ENCODE assay signal across 15 mouse cellular contexts in genomic region chr17:66564213-66564612, GRCm38 (mm10). TPM values are rescaled to one million over a fixed set of nuclear protein-coding genes. Genes with fewer than 3 reads are reported as not detected.
A peak's percentile ranks its signal among the peaks of the same experiment; 100 is the strongest.
DNase-seq lines count a peak whose midpoint lies in the region; ATAC-seq and TF ChIP-seq lines count a peak whose summit lies in the region.
"Had no signal": no experiment of that assay in that cellular context is flagged by ENCODE, and none has a peak within 500 bp of the region (broad histone marks: within the 10 kb centered on the region; RNA-seq: fewer than 3 reads in every experiment).

No protein-coding gene starts in this region.

- H3K4me2 ChIP-seq in heart, embryonic 12.5 days: no peak overlapping the region
- H3K4me2 ChIP-seq in limb, embryonic 14.5 days (replicated peaks; ENCODE audit: low read depth, low read length, severe bottlenecking): no peak overlapping the region
- H3K4me2 ChIP-seq: limb, embryonic 12.5 days; midbrain, embryonic 15.5 days had no signal

- peak; percentile 55; the same call in 1 of the 2 replicates for ATAC-seq in heart, embryonic 12.5 days (ENCODE audit: insufficient number of reproducible peaks, low FRiP score)
- ATAC-seq in limb, embryonic 14.5 days (ENCODE audit: low FRiP score, low read depth): peak; percentile 44; the same call in 1 of the 2 replicates
- no peak for ATAC-seq in monocyte, adult 5-6 weeks (replicated peaks; ENCODE audit: insufficient number of reproducible peaks, low FRiP score, low TSS enrichment, poor library complexity, severe bottlenecking)
- ATAC-seq: midbrain, embryonic 15.5 days had no signal

- TF ChIP-seq POLR2A in limb, embryonic 14.5 days (IDR thresholded peaks at IDR 0.05; ENCODE audit: borderline replicate concordance, extremely low read depth, insufficient read depth, insufficient read length): no peak

- H3K36me3 ChIP-seq in heart, embryonic 12.5 days: no peaks in the 10 kb centered on the region
- H3K36me3 ChIP-seq in limb, embryonic 14.5 days (ENCODE audit: control insufficient read depth, insufficient read depth, low read length): no peaks in the 10 kb centered on the region
- no peaks in the 10 kb centered on the region for H3K36me3 ChIP-seq in limb, embryonic 10.5 days
- H3K36me3 ChIP-seq: limb, embryonic 12.5 days; midbrain, embryonic 15.5 days had no signal

- 55% methylated on average over 7 of the region's 7 CpGs for WGBS in heart, embryonic 12.5 days
- WGBS in limb, embryonic 14.5 days: 58% methylated on average over 7 of the region's 7 CpGs
- WGBS in limb, embryonic 10.5 days: 72% methylated on average over 7 of the region's 7 CpGs

- H3K27ac ChIP-seq in heart, embryonic 12.5 days (ENCODE audit: poor library complexity, severe bottlenecking): no peak overlapping the region
- no peak overlapping the region for H3K27ac ChIP-seq in limb, embryonic 14.5 days (replicated peaks; ENCODE audit: low read depth, low read length)
- H3K27ac ChIP-seq in limb, embryonic 10.5 days: no peak overlapping the region; the same call in 1 of the 2 replicates
- H3K27ac ChIP-seq: limb, embryonic 12.5 days; midbrain, embryonic 15.5 days had no signal

- H3K4me1 ChIP-seq in heart, embryonic 12.5 days (replicated peaks): no peaks in the 10 kb centered on the region
- H3K4me1 ChIP-seq in limb, embryonic 14.5 days (ENCODE audit: control insufficient read depth, insufficient read depth, low read length): no peaks in the 10 kb centered on the region
- H3K4me1 ChIP-seq in limb, embryonic 10.5 days: no peaks in the 10 kb centered on the region
- H3K4me1 ChIP-seq: midbrain, embryonic 15.5 days had no signal

- H3K9me3 ChIP-seq in heart, embryonic 12.5 days (replicated peaks): peaks cover 14% of the 10 kb centered on the region
- no peaks in the 10 kb centered on the region for H3K9me3 ChIP-seq in limb, embryonic 14.5 days (ENCODE audit: control insufficient read depth, low read length)
- no peaks in the 10 kb centered on the region for H3K9me3 ChIP-seq in limb, embryonic 10.5 days (replicated peaks)
- H3K9me3 ChIP-seq: midbrain, embryonic 15.5 days had no signal

- no peak overlapping the region for H3K9ac ChIP-seq in heart, embryonic 12.5 days
- no peak overlapping the region for H3K9ac ChIP-seq in limb, embryonic 14.5 days (ENCODE audit: low read depth, low read length, severe bottlenecking)
- H3K9ac ChIP-seq: limb, embryonic 12.5 days; midbrain, embryonic 15.5 days had no signal

- H3K4me3 ChIP-seq in heart, embryonic 12.5 days: no peak overlapping the region
- H3K4me3 ChIP-seq in limb, embryonic 14.5 days (replicated peaks; ENCODE audit: low read length): no peak overlapping the region
- no peak overlapping the region for H3K4me3 ChIP-seq in limb, embryonic 10.5 days
- H3K4me3 ChIP-seq: limb, embryonic 12.5 days; midbrain, embryonic 15.5 days had no signal

- no peak for DNase-seq in heart, adult 18-20 months
- DNase-seq in limb, embryonic 14.5 days (ENCODE audit: low spot score): no peak
- DNase-seq in limb, embryonic 10.5 days (ENCODE audit: low spot score): no peak
- DNase-seq in heart, postnatal 4 days: peak; percentile 46
- DNase-seq in right cerebral cortex, adult 2 months (ENCODE audit: low spot score in 2 of 2): peak; percentile 22 to 29
- DNase-seq in spleen, postnatal 36 days (ENCODE audit: low spot score in 2 of 2): no peak
- DNase-seq: spleen, adult 18-20 months had no signal

- H3K27me3 ChIP-seq in heart, embryonic 12.5 days (replicated peaks): no peaks in the 10 kb centered on the region
- H3K27me3 ChIP-seq in limb, embryonic 14.5 days (ENCODE audit: control insufficient read depth, insufficient read depth, low read length): no peaks in the 10 kb centered on the region
- no peaks in the 10 kb centered on the region for H3K27me3 ChIP-seq in limb, embryonic 10.5 days (ENCODE audit: low read depth, poor library complexity, severe bottlenecking)
- H3K27me3 ChIP-seq: CH12.LX; limb, embryonic 12.5 days; midbrain, embryonic 15.5 days had no signal

RNA-seq across cellular contexts. Expression of gene Themis3, which starts 30.2 kb away (rescaled TPM):
- polyA plus RNA-seq in heart, embryonic 12.5 days (2016; fragmentation: Nextera tagmentation; extraction: Ambion mirVana): not detected in 2 replicates
- total RNA-seq in heart, adult 18-20 months (2021): not detected
- polyA plus RNA-seq in limb, embryonic 14.5 days (2012; rRNA removed): 0.09 and 0.14 TPM in 2 replicates
- polyA plus RNA-seq in limb, embryonic 14.5 days (2014; fragmentation: Nextera tagmentation; extraction: Ambion mirVana): 0.17 and 0.28 TPM in 2 replicates
- polyA plus RNA-seq in limb, embryonic 10.5 days (2016; fragmentation: Nextera tagmentation; extraction: Ambion mirVana): not detected in 2 replicates
- under 1 TPM; 0.16 to 0.24 TPM for total RNA-seq in heart, postnatal 4 days (2021)
- not detected in 3 replicates for total RNA-seq in monocyte, adult 5-6 weeks (2017)
- total RNA-seq: adrenal gland, adult 18-20 months; CH12.LX; granulocyte monocyte progenitor cell, adult 5-6 weeks had no signal
- polyA plus RNA-seq: cortical plate, adult 2 months; limb, embryonic 12.5 days; midbrain, embryonic 15.5 days had no signal

RNA-seq across cellular contexts. Expression of gene Rab12, which starts 44.7 kb away (rescaled TPM):
- 60.5 and 63.6 TPM in 2 replicates for polyA plus RNA-seq in heart, embryonic 12.5 days (2016; fragmentation: Nextera tagmentation; extraction: Ambion mirVana)
- total RNA-seq in heart, adult 18-20 months (2021): 100 to 1,000 TPM; 204 to 226 TPM
- 79.3 and 88.3 TPM in 2 replicates for polyA plus RNA-seq in limb, embryonic 14.5 days (2012; rRNA removed)
- polyA plus RNA-seq in limb, embryonic 14.5 days (2014; fragmentation: Nextera tagmentation; extraction: Ambion mirVana): 57.5 and 62.1 TPM in 2 replicates
- 27.9 and 32.0 TPM in 2 replicates for polyA plus RNA-seq in limb, embryonic 10.5 days (2016; fragmentation: Nextera tagmentation; extraction: Ambion mirVana)
- 100 to 1,000 TPM; 113 to 114 TPM for total RNA-seq in heart, postnatal 4 days (2021)
- total RNA-seq in monocyte, adult 5-6 weeks (2017): 32.1 to 41.3 TPM (median 36.1 TPM) in 3 replicates

Comparison
In these comparisons a context has a peak if more than half of its experiments do, and no peak if none do; other contexts are left out.
1. DNase-seq: peak in heart, postnatal 4 days (single experiment) and right cerebral cortex, adult 2 months (2 of 2); none in heart, adult 18-20 months (0 of 2), limb, embryonic 14.5 days (single experiment), limb, embryonic 10.5 days (single experiment) and spleen, postnatal 36 days (0 of 2).